Mouse (Mus musculus) heart, postnatal 0 days (tissue): ENCODE measurements around the gene Magt1. TPM values are rescaled to one million over a fixed set of nuclear protein-coding genes. Genes with fewer than 3 reads are reported as not detected.

Source experiments
- ATAC-seq: fragments of 200-750 bp; cut with Nextera tagmentation; 2 replicates; pipeline ENCODE4 v1.8.0; 2017; ENCODE audit warnings: low read depth, moderate number of reproducible peaks, moderate library complexity; ENCODE audit not compliant: insufficient read depth
- DNase-seq: peaks from one replicate; pipeline ENCODE4 v3.0.0-alpha.2; 2016; ENCODE audit warnings: low spot score
- H3K27ac ChIP-seq: fragments of 300-500 bp; sonication (generic); 2 replicates; pipeline ENCODE4 v1.5.1; 2014; ENCODE audit warnings: low read depth, mild to moderate bottlenecking
- H3K27me3 ChIP-seq: fragments of 300-500 bp; sonication (generic); 2 replicates; pipeline ENCODE4 v1.6.1; 2014; ENCODE audit warnings: low read length, mixed read lengths; ENCODE audit not compliant: control insufficient read depth, insufficient read depth
- H3K36me3 ChIP-seq: fragments of 300-500 bp; sonication (generic); replicated peaks from 2 replicates; pipeline ENCODE4 v1.6.1; 2014; ENCODE audit warnings: low read length, mixed read lengths; ENCODE audit not compliant: control insufficient read depth, insufficient read depth
- H3K4me1 ChIP-seq: fragments of 300-500 bp; sonication (generic); 2 replicates; pipeline ENCODE4 v1.6.1; 2014; ENCODE audit warnings: antibody characterized with exemption; ENCODE audit not compliant: control insufficient read depth, insufficient read depth
- H3K4me2 ChIP-seq: fragments of 300-500 bp; sonication (generic); 2 replicates; pipeline ENCODE4 v1.6.1; 2014; ENCODE audit warnings: low read depth, mild to moderate bottlenecking, low read length, moderate library complexity
- H3K4me3 ChIP-seq: fragments of 300-500 bp; sonication (generic); 2 replicates; pipeline ENCODE4 v1.5.1; 2014; ENCODE audit warnings: low read depth, low read length
- H3K9ac ChIP-seq: fragments of 300-500 bp; sonication (generic); replicated peaks from 2 replicates; pipeline ENCODE4 v1.6.1; 2014; ENCODE audit warnings: low read depth, low read length, mixed read lengths
- H3K9me3 ChIP-seq: fragments of 300-500 bp; sonication (generic); replicated peaks from 2 replicates; pipeline ENCODE4 v1.6.1; 2016; ENCODE audit warnings: low read length; ENCODE audit not compliant: control insufficient read depth
- CTCF ChIP-seq: IDR thresholded peaks from 2 replicates; pipeline ENCODE4 v1.5.1; 2016; ENCODE audit warnings: antibody characterized with exemption, control low read depth, low read depth
- EP300 ChIP-seq: IDR thresholded peaks from 2 replicates; pipeline ENCODE4 v1.6.1; 2016; ENCODE audit warnings: antibody characterized with exemption, low read depth
- WGBS: fragments of 180-500 bp; shearing (Covaris S2); extraction: QIAGEN DNeasy Blood & Tissue Kit; methylation state at CpG from one replicate; pipeline ENCODE4 v1.1.7; 2014; 5-methylcytosine and 5-hydroxymethylcytosine counted together
- polyA plus RNA-seq: library from polyadenylated mRNA; unstranded; fragments of >200 nt; fragmentation: Nextera tagmentation; extraction: Ambion mirVana; gene quantifications from 2 replicates; pipeline ENCODE4 v1.2.1, GENCODE M21; 2015
- total RNA-seq: library from RNA; depleted of rRNA; stranded (reverse); fragments of >200 nt; gene quantifications from 2 replicates; pipeline ENCODE4 v1.2.3, GENCODE M21; 2014; ENCODE audit warnings: low replicate concordance

The Magt1 gene
- total and polyA plus RNA-seq, 2 experiments from 2014 or later, result 24.2 to 39.5 TPM

DNA sequence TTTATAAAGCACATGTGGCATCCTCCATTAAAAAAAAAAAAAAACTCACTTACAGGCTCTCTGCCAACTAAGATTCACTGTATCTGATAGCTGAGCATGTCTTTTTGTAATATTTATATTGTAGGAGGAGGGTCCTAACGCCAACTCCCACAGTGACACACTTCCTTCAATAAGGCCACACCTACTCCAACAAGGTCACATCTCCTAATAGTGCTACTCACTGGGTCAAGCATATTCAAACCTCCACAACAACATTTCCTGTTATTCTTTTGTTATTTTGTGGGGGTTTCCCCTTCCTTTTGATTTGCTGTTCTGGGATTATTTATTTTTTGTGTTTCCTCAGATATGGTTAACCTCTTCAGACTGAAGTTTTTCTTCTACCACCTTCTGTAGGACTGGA, 65.3 kb downstream of the Magt1 start:
- Histone ChIP-seq H3K9me3 (no peaks in the 10 kb centered on the region), H3K27ac (no peak overlapping the region), H3K4me1 (no peaks in the 10 kb centered on the region), H3K27me3 (no peaks in the 10 kb centered on the region), H3K4me3 (no peak overlapping the region), H3K4me2 (no peak overlapping the region), H3K9ac (no peak overlapping the region), H3K36me3 (no peaks in the 10 kb centered on the region)
- TF ChIP-seq CTCF (no peak), EP300 (no peak)
- DNase-seq, result no peak
- 38% methylated on average over 1 of the region's 1 CpGs for whole genome bisulfite sequencing
- no peak for ATAC-seq

DNA sequence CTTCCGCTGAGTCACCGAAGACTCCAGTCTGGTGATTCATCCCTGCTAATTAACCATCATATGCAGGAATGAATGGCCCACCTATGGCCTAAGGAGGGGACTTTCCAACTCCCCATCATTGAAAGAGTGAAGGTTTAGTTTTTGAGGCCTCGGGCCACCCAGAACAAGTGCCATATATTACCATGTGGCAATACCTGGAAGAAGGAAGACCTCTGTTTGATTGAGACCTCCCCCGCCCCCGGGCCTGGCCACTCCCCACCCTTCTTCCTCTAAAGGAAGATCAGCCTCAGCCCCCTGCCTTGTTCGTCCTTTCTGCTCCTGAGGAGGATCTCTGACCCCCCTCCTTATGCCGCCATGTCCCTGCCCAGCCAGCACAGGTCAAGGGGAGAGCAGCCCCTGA, 72.5 kb downstream of the Magt1 start:
- Histone ChIP-seq H3K27ac (no peak overlapping the region), H3K27me3 (no peaks in the 10 kb centered on the region), H3K9me3 (no peaks in the 10 kb centered on the region), H3K4me3 (no peak overlapping the region), H3K9ac (no peak overlapping the region), H3K4me1 (no peaks in the 10 kb centered on the region), H3K4me2 (no peak overlapping the region), H3K36me3 (no peaks in the 10 kb centered on the region)
- DNase-seq (no peak), ATAC-seq (no peak)
- TF ChIP-seq EP300 (no peak), CTCF (no peak)
- WGBS, result 88% methylated on average over 7 of the region's 7 CpGs

- Histone ChIP-seq H3K9ac (no peak overlapping the region), H3K4me2 (no peak overlapping the region), H3K4me3 (no peak overlapping the region), H3K27ac (no peak overlapping the region), H3K9me3 (no peaks in the 10 kb centered on the region), H3K36me3 (no peaks in the 10 kb centered on the region), H3K4me1 (no peaks in the 10 kb centered on the region), H3K27me3 (no peaks in the 10 kb centered on the region)
- ATAC-seq (no peak), DNase-seq (no peak)
- no peak for TF ChIP-seq CTCF
- TF ChIP-seq EP300, result no peak
- 63% methylated on average over 2 of the region's 2 CpGs for WGBS
Observed at GRCm38 (mm10) chrX:105937736-105938135, 74.0 kb downstream of the Magt1 start.

GRCm38 (mm10) chrX:105934341-105934740, 77.4 kb downstream of the Magt1 start:
- DNase-seq, result no peak
- H3K4me3 ChIP-seq, result no peak overlapping the region
- ATAC-seq, result no peak

DNA sequence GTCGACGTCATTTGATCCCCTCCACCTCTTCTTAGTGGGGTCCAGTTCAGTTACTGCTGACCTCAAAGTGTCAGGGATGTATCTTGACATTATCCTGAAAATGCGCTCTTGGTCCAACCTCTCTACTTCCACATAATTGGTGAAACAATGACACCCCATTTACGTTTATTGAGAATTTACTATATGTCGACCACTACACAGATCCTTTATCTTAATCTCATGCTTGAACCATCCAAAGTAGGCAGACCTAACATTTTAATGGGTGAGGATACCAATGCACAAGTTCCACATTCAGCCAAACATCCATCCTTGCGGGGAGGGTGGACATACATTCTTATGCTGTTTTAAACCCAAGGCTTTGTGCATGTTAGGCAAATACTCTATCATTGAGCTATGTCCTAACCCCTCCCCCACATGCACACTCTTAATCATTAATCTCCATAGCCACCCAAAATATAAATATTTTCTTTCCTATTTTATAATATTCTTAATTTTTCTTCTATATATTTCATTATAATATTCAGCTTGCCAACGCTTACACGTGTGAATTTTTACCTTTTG, 82.1 kb downstream of the Magt1 start:
- ATAC-seq, result no peak
- DNase-seq, result no peak
- 30% methylated on average over 8 of the region's 8 CpGs for WGBS
- Histone ChIP-seq H3K27me3 (no peaks in the 10 kb centered on the region), H3K27ac (peak overlapping the region; percentile 89; the same call in 1 of the 2 replicates), H3K36me3 (no peaks in the 10 kb centered on the region), H3K9ac (no peak overlapping the region), H3K4me2 (peak overlapping the region; percentile 55), H3K4me1 (peaks cover 6% of the 10 kb centered on the region; the same call in 1 of the 2 replicates), H3K4me3 (peak overlapping the region; percentile 73), H3K9me3 (no peaks in the 10 kb centered on the region)
- no peak for TF ChIP-seq EP300
- TF ChIP-seq CTCF, result no peak

More at GRCm38 (mm10) chrX:105934341-105934740, 77.4 kb downstream of the Magt1 start:
- H3K27me3 ChIP-seq, result no peaks in the 10 kb centered on the region
- H3K4me2 ChIP-seq, result no peak overlapping the region
- H3K9me3 ChIP-seq, result no peaks in the 10 kb centered on the region
- TF ChIP-seq EP300 (no peak), CTCF (no peak)
- H3K27ac ChIP-seq, result no peak overlapping the region
- no peak overlapping the region for H3K9ac ChIP-seq
- 47% methylated on average over 5 of the region's 5 CpGs for WGBS
- no peaks in the 10 kb centered on the region for H3K4me1 ChIP-seq
- H3K36me3 ChIP-seq, result no peaks in the 10 kb centered on the region
